Mouse (Mus musculus) natural killer cell, adult 2 months (primary cell): ENCODE results near the gene Id2.
A peak's percentile ranks its signal among the peaks of the same experiment; 100 is the strongest.

ENCODE experiments used
- DNase-seq, 2 experiments: peaks; one replicate each; pipeline ENCODE4 v3.0.0; 2022; ENCODE audit warnings: low spot score in 2 of 2

Gene Id2

DNA sequence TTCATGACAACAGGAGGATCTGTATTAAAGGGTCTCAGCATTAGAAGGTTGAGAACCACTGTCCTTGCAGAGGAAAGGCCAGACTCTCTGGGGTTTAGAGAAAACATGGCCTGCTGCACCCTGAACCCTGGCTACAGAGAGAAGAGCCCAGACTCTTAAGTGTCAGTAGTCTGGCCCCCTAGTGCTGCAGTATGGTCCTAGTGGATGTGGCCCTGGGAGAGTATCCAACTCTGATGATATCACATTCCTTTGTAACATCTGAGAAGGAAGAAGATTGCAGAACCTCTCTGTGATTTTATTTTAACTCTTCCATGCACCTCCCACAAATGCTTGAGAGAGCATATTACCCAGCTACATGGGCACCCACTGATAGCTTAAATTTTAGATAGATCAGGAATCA is 7.6 kb upstream of the Id2 start:
- DNase-seq: no peak

DNA sequence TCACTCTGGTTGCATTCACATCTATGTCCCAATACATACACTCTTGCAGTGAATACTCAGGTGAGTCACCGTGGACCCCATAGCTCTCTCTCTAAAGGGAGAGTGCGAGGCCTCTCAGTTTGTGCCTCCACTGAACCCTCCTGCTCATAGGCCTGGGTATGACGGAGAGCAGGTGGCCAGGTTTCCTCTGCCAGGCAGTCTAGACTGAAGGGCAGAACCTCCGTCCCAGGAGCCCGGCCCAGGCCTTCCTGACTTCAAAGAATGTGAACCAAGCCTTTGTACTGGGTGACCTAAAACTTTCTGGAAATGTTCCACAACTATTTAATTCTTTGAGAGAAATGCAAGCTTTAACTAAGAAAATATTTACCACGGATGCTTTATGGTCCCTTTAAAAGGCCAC is 7.0 kb upstream of the Id2 start:
- no peak for DNase-seq

- DNase-seq: no peak
Measured at GRCm38 (mm10) chr12:25101389-25101788, 4.4 kb upstream of the Id2 start.

- DNase-seq: peak; percentile 18 to 24
Measured at GRCm38 (mm10) chr12:25100411-25101217, 3.7 kb upstream of the Id2 start.

- peak; percentile 11 to 38 for DNase-seq
Measured at GRCm38 (mm10) chr12:25099563-25100408, 2.8 kb upstream of the Id2 start.

GRCm38 (mm10) chr12:25099313-25099562 is 2.3 kb upstream of the Id2 start:
- DNase-seq: peak; percentile 6 to 24

- peak; percentile 85 to 88 for DNase-seq
Measured at GRCm38 (mm10) chr12:25098561-25099312, 1.8 kb upstream of the Id2 start.

GRCm38 (mm10) chr12:25098161-25098550 is 1.2 kb upstream of the Id2 start:
- DNase-seq: peak; percentile 72 to 83

- no peak for DNase-seq
Measured at GRCm38 (mm10) chr12:25097210-25098160, 545 bp upstream of the Id2 start.

- DNase-seq: no peak
Measured at GRCm38 (mm10) chr12:25096640-25097051, 294 bp downstream of the Id2 start.

GRCm38 (mm10) chr12:25095974-25096639 is 833 bp downstream of the Id2 start:
- peak; percentile 94 to 96 for DNase-seq

- no peak for DNase-seq
Measured at GRCm38 (mm10) chr12:25095538-25095937, 1.4 kb downstream of the Id2 start.

DNA sequence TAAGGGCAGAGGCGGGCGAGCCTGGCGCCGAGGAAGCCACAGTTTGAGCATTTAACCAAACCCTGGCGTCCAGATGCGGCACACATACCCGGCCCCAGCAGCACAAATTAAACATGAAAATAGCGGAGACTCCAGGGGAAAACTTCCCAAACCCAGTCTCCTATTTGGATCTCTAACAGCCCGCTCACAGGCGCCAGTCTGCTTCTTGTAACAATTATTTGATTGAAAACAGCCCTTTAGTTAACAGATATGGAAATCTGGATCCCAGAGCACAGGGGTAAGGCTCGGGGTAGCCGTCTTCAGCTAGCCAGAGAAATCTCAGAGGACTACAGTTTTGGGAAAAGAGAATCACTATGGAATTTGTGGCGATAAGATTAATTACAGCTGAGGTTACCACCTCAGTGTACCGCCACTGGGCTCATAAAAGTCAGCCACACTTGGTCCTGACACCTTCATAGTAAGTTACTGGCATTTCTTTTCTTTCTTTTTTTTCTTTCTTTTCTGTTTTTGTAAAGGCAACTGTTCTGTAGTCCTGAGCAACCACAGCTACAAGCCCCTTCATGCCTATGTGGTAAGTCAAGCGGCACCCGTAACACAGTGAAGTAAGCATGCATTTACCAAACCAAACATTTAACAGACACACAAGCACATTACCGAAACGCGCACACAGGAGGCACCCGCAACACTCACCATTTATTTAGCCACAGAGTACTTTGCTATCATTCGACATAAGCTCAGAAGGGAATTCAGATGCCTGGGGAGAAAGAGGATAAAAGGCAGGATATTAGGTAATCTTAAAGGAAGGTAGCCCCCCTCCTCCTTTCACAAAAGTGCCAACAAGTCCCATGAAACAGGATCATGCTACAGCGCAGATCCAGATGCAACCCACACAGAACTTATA is 2.1 kb downstream of the Id2 start:
- peak; percentile 13 to 21 for DNase-seq

DNA sequence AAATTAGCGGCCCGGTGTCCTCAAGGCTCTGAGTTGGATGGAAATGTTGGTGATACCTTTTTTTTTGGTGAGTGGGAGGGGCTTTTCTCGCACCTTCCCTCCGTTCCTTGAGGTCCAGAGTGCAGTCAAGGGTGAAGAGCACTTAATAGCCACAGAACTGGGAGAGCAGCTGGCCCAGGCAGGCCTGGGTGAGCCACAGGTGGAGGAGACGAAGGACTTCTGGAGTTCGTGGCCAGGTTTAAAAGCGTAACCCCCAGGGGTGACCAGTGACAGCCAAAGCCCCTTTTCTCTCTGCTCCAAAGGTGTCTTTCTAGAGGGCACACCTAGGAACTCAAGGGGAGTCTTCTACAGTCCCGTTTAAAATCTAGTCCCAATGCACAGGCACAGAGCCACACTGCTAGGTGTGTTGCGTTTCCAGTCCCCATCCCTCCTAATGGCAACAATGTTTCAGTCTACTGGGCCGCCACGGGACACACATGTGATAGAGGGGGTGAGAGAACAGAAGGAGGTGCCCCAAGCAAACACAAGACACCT is 3.6 kb downstream of the Id2 start:
- peak; percentile 23 to 42 for DNase-seq

- DNase-seq: peak in 1 of 2 experiments; percentile 34
Measured at GRCm38 (mm10) chr12:25092751-25093211, 4.2 kb downstream of the Id2 start.

GRCm38 (mm10) chr12:25092027-25092704 is 4.8 kb downstream of the Id2 start:
- DNase-seq: peak; percentile 85

DNA sequence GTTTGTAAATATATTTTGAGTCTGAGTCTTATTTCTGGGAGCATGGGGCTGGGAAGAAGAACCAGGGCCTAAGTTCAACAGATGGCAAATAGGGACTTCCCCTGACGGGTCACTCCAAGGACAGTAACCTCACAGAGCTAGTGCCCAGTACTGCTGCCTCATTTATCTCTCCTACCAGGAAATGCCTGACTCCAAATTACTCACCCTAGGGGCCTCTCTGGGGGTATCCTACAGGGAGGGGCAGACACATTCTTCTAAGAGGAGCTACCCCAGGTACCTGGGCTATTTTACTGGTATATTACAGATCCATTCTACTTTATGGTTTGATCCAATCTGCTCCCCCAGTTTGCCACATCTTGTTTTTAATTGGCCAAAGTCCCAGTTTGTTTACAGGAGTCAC is 7.5 kb downstream of the Id2 start:
- no peak for DNase-seq

DNA sequence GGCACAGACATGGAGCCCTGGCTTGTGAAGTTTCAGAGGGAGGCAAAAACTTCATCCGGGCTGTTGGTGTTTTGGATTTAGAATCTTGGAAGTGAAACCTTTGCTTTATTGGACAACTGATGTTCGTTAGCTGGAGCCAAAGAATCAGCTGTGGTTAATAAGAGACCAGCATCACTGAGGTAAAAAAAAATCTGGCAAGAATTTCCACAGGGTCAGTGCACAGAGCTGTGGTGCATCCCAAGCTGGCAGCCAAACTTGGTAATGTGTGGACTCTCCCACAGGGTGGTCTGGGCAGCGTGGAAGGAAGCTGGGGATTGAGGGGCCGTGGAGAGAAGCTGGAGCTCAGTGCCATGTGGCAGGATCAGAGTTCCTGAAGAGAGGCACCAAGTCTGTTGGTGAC is 10.0 kb downstream of the Id2 start:
- no peak for DNase-seq
